Mouse (Mus musculus) forebrain, embryonic 16.5 days (tissue): ENCODE data around the gene Spata13. TPM values are rescaled to one million over a fixed set of nuclear protein-coding genes. Genes with fewer than 3 reads are reported as not detected.

Source experiments
- ATAC-seq: fragments of 200-750 bp; cut with Nextera tagmentation; 2 replicates; pipeline ENCODE4 v1.8.0; 2017; ENCODE audit warnings: mild to moderate bottlenecking, moderate library complexity
- H3K27ac ChIP-seq: fragments of 300-500 bp; sonication (generic); 2 replicates; pipeline ENCODE4 v1.5.1; 2014; ENCODE audit warnings: low read length, control low read depth
- H3K27me3 ChIP-seq: fragments of 300-500 bp; sonication (generic); replicated peaks from 2 replicates; pipeline ENCODE4 v1.6.1; 2014; ENCODE audit warnings: low read length; ENCODE audit not compliant: control insufficient read depth, insufficient read depth
- H3K36me3 ChIP-seq: fragments of 300-500 bp; sonication (generic); 2 replicates; pipeline ENCODE4 v1.6.1; 2014; ENCODE audit not compliant: control insufficient read depth, insufficient read depth
- H3K4me1 ChIP-seq: fragments of 300-500 bp; sonication (generic); replicated peaks from 2 replicates; pipeline ENCODE4 v1.6.1; 2014; ENCODE audit warnings: low read length; ENCODE audit not compliant: control insufficient read depth, insufficient read depth
- H3K4me2 ChIP-seq: fragments of 300-500 bp; sonication (generic); 2 replicates; pipeline ENCODE4 v1.6.1; 2014; ENCODE audit warnings: mild to moderate bottlenecking, low read length, control low read depth
- H3K4me3 ChIP-seq: fragments of 300-500 bp; sonication (generic); replicated peaks from 2 replicates; pipeline ENCODE4 v1.5.1; 2014; ENCODE audit warnings: mild to moderate bottlenecking, low read length, control low read depth
- H3K9ac ChIP-seq: fragments of 300-500 bp; sonication (generic); replicated peaks from 2 replicates; pipeline ENCODE4 v1.6.1; 2014; ENCODE audit warnings: low read depth, low read length, control low read depth
- H3K9me3 ChIP-seq: fragments of 300-500 bp; sonication (generic); 2 replicates; pipeline ENCODE4 v1.6.1; 2016; ENCODE audit warnings: low read length; ENCODE audit not compliant: control insufficient read depth
- WGBS: fragments of 180-500 bp; shearing (Covaris S2); extraction: QIAGEN DNeasy Blood & Tissue Kit; methylation state at CpG from one replicate; pipeline ENCODE4 v1.1.7; 2014; 5-methylcytosine and 5-hydroxymethylcytosine counted together
- polyA plus RNA-seq: library from polyadenylated mRNA; unstranded; fragments of >200 nt; fragmentation: Nextera tagmentation; extraction: Ambion mirVana; gene quantifications from 2 replicates; pipeline ENCODE4 v1.2.1, GENCODE M21; 2015

Spata13 gene
- polyA plus RNA-seq, 1 experiment from 2014 or later = 41.8 TPM

DNA sequence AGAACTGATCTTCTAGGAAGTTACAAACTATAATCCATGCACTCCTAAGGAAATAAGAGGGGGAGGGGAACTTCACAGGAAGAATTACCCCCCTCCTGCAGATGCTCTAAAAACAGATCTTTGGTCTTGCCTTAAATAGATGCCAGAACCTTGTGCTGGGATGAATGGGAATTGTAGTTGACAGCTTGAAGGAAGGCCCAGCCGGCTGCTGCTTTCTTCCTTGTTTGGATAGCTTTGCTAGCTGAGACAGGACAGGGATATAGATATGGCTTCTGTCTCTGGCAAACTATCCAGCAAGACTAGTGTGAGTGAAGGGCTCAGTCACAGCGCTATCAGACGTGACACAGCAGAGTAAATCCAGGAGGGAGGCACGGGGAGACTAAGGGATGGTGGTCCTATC lies 99.9 kb downstream of the Spata13 start:
- Histone ChIP-seq H3K27ac (peak overlapping the region; percentile 24; the same call in 1 of the 2 replicates), H3K9ac (no peak overlapping the region), H3K4me3 (no peak overlapping the region), H3K4me2 (no peak overlapping the region), H3K27me3 (no peaks in the 10 kb centered on the region), H3K36me3 (no peaks in the 10 kb centered on the region), H3K4me1 (peaks cover 47% of the 10 kb centered on the region), H3K9me3 (no peaks in the 10 kb centered on the region)
- peak; percentile 41 for ATAC-seq
- WGBS = 47% methylated on average over 4 of the region's 4 CpGs

- H3K4me1 ChIP-seq = peaks cover 55% of the 10 kb centered on the region
- no peak for ATAC-seq
- H3K27me3 ChIP-seq = no peaks in the 10 kb centered on the region
Measured at GRCm38 (mm10) chr14:60735206-60735605, 101.4 kb downstream of the Spata13 start.

DNA sequence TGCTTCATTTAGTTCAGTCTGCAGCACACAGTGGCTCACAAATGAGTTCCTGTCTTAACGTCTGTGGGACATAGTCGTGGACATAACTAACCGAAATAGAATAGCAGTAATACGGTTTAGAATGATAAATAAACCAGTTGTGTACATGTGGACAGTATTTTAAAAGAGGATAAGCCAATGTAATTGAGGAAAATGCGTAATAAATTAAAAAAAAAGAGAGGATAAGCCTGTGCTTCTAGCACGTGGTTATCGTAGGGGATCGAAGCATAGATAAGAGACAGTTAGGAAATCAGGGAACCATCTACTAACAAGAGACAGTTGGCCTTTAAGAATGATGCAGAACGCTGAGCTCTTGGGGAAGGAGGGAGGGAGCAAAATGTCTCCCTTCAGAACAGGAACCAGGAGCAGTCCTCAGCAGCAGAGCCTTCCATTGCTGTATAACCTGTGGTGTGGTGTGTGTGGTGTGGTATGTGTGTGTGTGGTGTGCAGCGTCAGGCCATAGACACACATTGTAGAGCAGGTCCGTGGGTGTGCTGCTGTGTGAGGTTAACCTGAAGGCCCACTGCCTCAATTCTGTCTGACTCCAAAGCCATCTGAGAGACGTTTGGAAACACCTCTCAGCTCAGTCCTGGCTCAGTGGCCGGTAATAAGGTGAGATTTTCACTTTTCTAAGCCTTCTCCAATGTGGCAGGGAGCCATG lies 102.2 kb downstream of the Spata13 start:
- Histone ChIP-seq H3K36me3 (no peaks in the 10 kb centered on the region), H3K9me3 (no peaks in the 10 kb centered on the region), H3K9ac (no peak overlapping the region), H3K27ac (peak overlapping the region; percentile 41; the same call in 1 of the 2 replicates), H3K27me3 (no peaks in the 10 kb centered on the region), H3K4me3 (no peak overlapping the region), H3K4me2 (no peak overlapping the region), H3K4me1 (peaks cover 63% of the 10 kb centered on the region)
- WGBS = 54% methylated on average over 13 of the region's 13 CpGs
- ATAC-seq = no peak

More at GRCm38 (mm10) chr14:60735206-60735605, 101.4 kb downstream of the Spata13 start:
- no peaks in the 10 kb centered on the region for H3K36me3 ChIP-seq
- no peak overlapping the region for H3K4me3 ChIP-seq
- H3K9ac ChIP-seq = no peak overlapping the region
- H3K4me2 ChIP-seq = no peak overlapping the region
- peak overlapping the region; percentile 39; the same call in 1 of the 2 replicates for H3K27ac ChIP-seq
- 36% methylated on average over 5 of the region's 5 CpGs for WGBS
- H3K9me3 ChIP-seq = no peaks in the 10 kb centered on the region

DNA sequence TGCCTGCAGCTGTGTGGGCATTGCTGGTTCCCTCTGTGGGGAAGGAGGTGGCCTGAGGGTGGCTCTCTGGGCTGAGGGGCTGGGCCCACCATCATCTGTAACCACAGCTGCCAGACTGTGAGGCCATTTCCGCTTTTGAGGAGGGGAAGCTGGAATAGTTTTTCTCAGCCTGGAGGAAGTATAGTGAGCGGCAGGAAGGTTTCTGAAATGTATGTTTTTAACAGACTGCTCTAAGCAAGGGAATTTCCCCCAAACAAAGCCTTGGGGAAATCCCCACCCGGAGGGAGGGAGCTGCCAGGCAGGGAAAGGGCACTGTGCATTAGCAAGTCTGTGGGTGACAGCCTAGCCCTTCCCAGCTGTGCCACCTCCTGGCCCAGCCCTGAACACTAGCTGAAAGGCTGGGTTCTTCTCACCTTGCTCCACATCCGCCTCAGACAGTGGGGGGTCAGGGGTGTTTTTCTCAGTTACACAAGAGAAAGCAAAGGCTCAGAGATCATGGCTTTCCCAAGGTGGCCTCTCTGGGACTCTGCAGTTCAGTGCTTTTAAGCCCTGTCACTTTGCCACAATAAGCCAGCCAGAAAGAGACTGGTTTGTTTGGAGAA lies 102.9 kb downstream of the Spata13 start:
- Histone ChIP-seq H3K4me1 (peaks cover 70% of the 10 kb centered on the region), H3K36me3 (no peaks in the 10 kb centered on the region), H3K4me2 (no peak overlapping the region), H3K9ac (no peak overlapping the region), H3K4me3 (no peak overlapping the region), H3K27me3 (no peaks in the 10 kb centered on the region), H3K27ac (peak overlapping the region; percentile 50), H3K9me3 (no peaks in the 10 kb centered on the region)
- peak; percentile 16; the same call in 1 of the 2 replicates for ATAC-seq
- WGBS = 3% methylated on average over 4 of the region's 4 CpGs

DNA sequence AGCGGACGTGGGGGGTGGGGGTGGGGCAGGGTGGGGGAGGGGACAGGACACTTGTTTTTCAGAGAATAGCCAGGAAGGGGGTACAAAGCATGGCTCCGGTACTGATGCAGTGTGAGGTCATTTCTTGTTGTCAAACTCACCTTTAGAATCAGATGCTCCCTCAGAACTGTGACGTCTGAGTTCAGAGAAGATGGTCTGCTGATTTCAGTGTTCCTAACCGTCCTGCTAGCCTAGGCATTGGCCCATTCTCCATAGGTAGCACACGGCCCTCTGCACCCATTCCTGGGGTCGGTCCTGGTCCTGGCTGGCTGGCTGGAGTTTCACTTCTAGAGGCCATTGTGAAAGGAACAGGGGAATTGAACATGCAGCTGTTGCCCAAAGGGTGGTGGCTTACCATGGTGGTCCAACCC lies 103.4 kb downstream of the Spata13 start:
- H3K36me3 ChIP-seq = no peaks in the 10 kb centered on the region
- WGBS = 13% methylated on average over 7 of the region's 7 CpGs
- no peaks in the 10 kb centered on the region for H3K27me3 ChIP-seq
- no peak overlapping the region for H3K4me2 ChIP-seq
- no peak for ATAC-seq
- no peak overlapping the region for H3K4me3 ChIP-seq
- H3K9me3 ChIP-seq = no peaks in the 10 kb centered on the region
- H3K9ac ChIP-seq = no peak overlapping the region
- H3K4me1 ChIP-seq = peaks cover 75% of the 10 kb centered on the region
- peak overlapping the region; percentile 50 for H3K27ac ChIP-seq

GRCm38 (mm10) chr14:60738434-60738938 lies 104.7 kb downstream of the Spata13 start:
- Histone ChIP-seq H3K36me3 (no peaks in the 10 kb centered on the region), H3K9ac (no peak overlapping the region), H3K9me3 (no peaks in the 10 kb centered on the region), H3K4me2 (no peak overlapping the region), H3K27me3 (no peaks in the 10 kb centered on the region), H3K4me3 (no peak overlapping the region), H3K27ac (peak overlapping the region; percentile 19; the same call in 1 of the 2 replicates), H3K4me1 (peaks cover 68% of the 10 kb centered on the region)
- no peak for ATAC-seq
- 53% methylated on average over 10 of the region's 10 CpGs for WGBS

DNA sequence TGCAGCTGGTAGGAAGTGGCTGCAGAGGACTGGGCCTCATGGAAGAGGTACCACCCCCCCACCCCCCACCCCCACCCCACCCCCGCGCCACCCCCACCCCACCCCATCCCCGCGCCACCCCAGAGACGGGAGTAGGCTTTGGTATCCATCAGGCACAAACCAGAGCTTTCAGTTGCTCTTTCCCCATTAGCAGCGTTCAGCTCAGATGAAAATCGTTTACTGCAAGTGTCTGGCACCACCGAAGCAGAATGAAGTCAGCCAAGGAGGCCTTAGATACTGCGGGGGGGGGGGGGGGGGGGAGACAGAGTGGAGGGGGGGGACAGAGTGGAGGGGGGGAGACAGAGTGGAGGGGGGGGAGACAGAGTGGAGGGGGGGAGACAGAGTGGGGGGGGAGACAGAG lies 105.4 kb downstream of the Spata13 start:
- Histone ChIP-seq H3K36me3 (no peaks in the 10 kb centered on the region), H3K9ac (no peak overlapping the region), H3K27me3 (no peaks in the 10 kb centered on the region), H3K4me2 (no peak overlapping the region), H3K27ac (no peak overlapping the region), H3K9me3 (no peaks in the 10 kb centered on the region), H3K4me3 (no peak overlapping the region), H3K4me1 (peaks cover 62% of the 10 kb centered on the region)
- WGBS = 0% methylated on average over 3 of the region's 9 CpGs
- no peak for ATAC-seq

DNA sequence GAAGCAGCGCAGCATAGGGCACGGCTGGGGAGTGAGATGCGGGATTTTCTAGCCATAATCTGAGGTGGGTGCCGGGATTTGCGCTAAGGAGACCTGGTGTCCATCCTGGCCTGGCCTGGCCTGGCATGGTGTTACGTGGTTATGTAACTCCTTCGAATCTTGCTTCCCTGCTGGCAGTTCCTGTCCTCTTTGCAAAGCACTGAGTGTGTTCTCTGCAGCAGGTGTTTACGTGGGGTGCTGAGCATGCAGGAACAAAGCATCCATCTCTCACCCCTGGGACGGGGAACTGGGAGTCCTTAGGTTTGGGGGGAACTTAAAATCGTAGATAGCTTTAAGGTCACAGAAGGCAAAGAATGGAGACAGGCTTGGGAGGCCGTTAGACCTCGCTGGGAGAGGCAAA lies 105.8 kb downstream of the Spata13 start:
- ATAC-seq = no peak
- no peaks in the 10 kb centered on the region for H3K9me3 ChIP-seq
- no peak overlapping the region for H3K4me3 ChIP-seq
- H3K9ac ChIP-seq = peak overlapping the region; percentile 39; the same call in 1 of the 2 replicates
- H3K4me2 ChIP-seq = no peak overlapping the region
- 51% methylated on average over 12 of the region's 12 CpGs for WGBS
- no peaks in the 10 kb centered on the region for H3K27me3 ChIP-seq
- peaks cover 59% of the 10 kb centered on the region for H3K4me1 ChIP-seq
- no peaks in the 10 kb centered on the region for H3K36me3 ChIP-seq
- H3K27ac ChIP-seq = peak overlapping the region; percentile 66

GRCm38 (mm10) chr14:60740507-60740906 lies 106.7 kb downstream of the Spata13 start:
- Histone ChIP-seq H3K4me2 (no peak overlapping the region), H3K4me1 (peaks cover 52% of the 10 kb centered on the region), H3K36me3 (no peaks in the 10 kb centered on the region), H3K4me3 (no peak overlapping the region), H3K9ac (no peak overlapping the region), H3K27ac (no peak overlapping the region; the same call in 1 of the 2 replicates), H3K9me3 (no peaks in the 10 kb centered on the region), H3K27me3 (no peaks in the 10 kb centered on the region)
- 71% methylated on average over 5 of the region's 5 CpGs for WGBS
- no peak for ATAC-seq
